Mouse (Mus musculus): ENCODE measurements around the gene Cipc.

Cipc gene

GRCm38 (mm10) chr12:86989890-86990754 is 43.3 kb downstream of the Cipc start, which contains the start of gene Zdhhc22:
TSS of gene Zdhhc22 (minus strand) at chr12:86990430.
- DNase-seq (ENCODE audit: low spot score): no peak

- DNase-seq (ENCODE audit: low spot score): no peak
These were observed 43.9 kb downstream of the Cipc start for GRCm38 (mm10) chr12:86990755-86991110.

- DNase-seq (ENCODE audit: low spot score): no peak
These were observed 47.3 kb downstream of the Cipc start for GRCm38 (mm10) chr12:86994166-86994565.

- no peak for DNase-seq (ENCODE audit: low spot score)
These were observed 47.9 kb downstream of the Cipc start for GRCm38 (mm10) chr12:86994776-86995175.

GRCm38 (mm10) chr12:86995931-86996330 is 49.1 kb downstream of the Cipc start:
- no peak for DNase-seq (ENCODE audit: low spot score)

GRCm38 (mm10) chr12:86998699-86999098 is 51.9 kb downstream of the Cipc start:
- DNase-seq (ENCODE audit: low spot score): no peak

GRCm38 (mm10) chr12:86999283-86999820 is 52.5 kb downstream of the Cipc start:
- no peak for DNase-seq (ENCODE audit: low spot score)

GRCm38 (mm10) chr12:87000151-87000839 is 53.5 kb downstream of the Cipc start:
- no peak for DNase-seq (ENCODE audit: low spot score)

- DNase-seq (ENCODE audit: low spot score): no peak
These were observed 54.0 kb downstream of the Cipc start for GRCm38 (mm10) chr12:87000840-87001176.

GRCm38 (mm10) chr12:87002209-87002608 is 55.4 kb downstream of the Cipc start:
- DNase-seq (ENCODE audit: low spot score): no peak

GRCm38 (mm10) chr12:87002815-87003214 is 56.0 kb downstream of the Cipc start:
- DNase-seq (ENCODE audit: low spot score): no peak

GRCm38 (mm10) chr12:87003606-87004005 is 56.8 kb downstream of the Cipc start:
- DNase-seq (ENCODE audit: low spot score): no peak

- DNase-seq (ENCODE audit: low spot score): no peak
These were observed 57.8 kb downstream of the Cipc start for GRCm38 (mm10) chr12:87004596-87004995.
